Mouse (Mus musculus): Measurements from ENCODE around the gene Pxmp4. TPM values are rescaled to one million over a fixed set of nuclear protein-coding genes. Genes with fewer than 3 reads are reported as not detected.

Gene Pxmp4
- polyA plus RNA-seq, 1 experiment from 2014 or later, result 25.9 TPM

DNA sequence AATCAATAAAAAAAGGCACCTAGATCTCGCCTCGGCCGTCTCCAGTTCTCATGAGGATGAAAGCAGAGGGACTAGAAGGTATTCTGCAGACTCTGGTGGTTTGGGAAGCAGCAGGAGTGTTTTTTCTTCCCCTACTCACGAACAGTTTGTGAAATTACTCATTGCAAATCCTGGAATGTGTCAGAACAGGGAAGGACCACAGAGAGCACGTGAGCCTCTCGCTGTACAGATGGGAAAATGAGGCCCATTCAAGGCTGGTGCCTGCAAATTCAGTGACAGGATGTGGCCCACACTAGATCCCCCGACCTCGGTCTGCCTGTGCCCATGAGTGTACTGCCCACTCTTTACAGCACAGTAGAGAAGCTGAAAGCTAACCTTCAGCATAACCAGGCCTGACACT is 31.5 kb downstream of the Pxmp4 start:
- Histone ChIP-seq H3K36me3 (ENCODE audit: control insufficient read depth, insufficient read depth, low read length) (no peaks in the 10 kb centered on the region), H3K9me3 (ENCODE audit: control insufficient read depth, low read length) (no peaks in the 10 kb centered on the region), H3K27ac (ENCODE audit: low read depth) (no peak overlapping the region), H3K4me2 (ENCODE audit: low read length) (no peak overlapping the region), H3K4me1 (replicated peaks; ENCODE audit: control insufficient read depth, insufficient read depth, low read length) (peaks cover 26% of the 10 kb centered on the region), H3K27me3 (replicated peaks; ENCODE audit: control insufficient read depth, insufficient read depth, low read length) (no peaks in the 10 kb centered on the region), H3K9ac (ENCODE audit: low read length) (no peak overlapping the region), H3K4me3 (ENCODE audit: low read depth, low read length) (no peak overlapping the region)
- 58% methylated on average over 8 of the region's 8 CpGs for WGBS
- ATAC-seq (replicated peaks; ENCODE audit: low FRiP score, low TSS enrichment, low read depth) (no peak), DNase-seq (ENCODE audit: low spot score) (no peak)

DNA sequence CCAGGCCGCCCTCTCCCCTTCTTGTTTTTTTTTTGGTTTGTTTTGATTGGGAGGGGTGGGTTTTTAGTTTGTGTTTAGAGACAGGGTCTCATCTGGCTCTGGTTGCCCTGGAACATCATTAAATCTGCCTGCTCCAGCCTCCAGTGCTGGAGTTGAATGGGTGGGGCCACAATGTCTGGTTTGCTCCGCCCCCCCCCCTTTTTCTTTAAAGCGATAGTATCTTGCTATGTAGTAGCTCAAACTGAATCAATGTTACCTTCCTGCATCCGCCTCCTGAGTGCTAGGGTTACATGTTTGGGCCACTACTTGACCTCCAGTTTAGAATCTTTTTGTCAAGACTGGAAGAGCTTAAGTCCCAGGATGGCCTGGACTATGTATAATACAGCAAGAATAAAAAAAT is 32.2 kb downstream of the Pxmp4 start:
- H3K36me3 ChIP-seq (ENCODE audit: control insufficient read depth, insufficient read depth, low read length), result no peaks in the 10 kb centered on the region
- no peak overlapping the region for H3K4me3 ChIP-seq (ENCODE audit: low read depth, low read length)
- H3K9ac ChIP-seq (ENCODE audit: low read length), result no peak overlapping the region
- H3K4me1 ChIP-seq (replicated peaks; ENCODE audit: control insufficient read depth, insufficient read depth, low read length), result peaks cover 26% of the 10 kb centered on the region
- ATAC-seq (replicated peaks; ENCODE audit: low FRiP score, low TSS enrichment, low read depth), result no peak
- no peak overlapping the region for H3K27ac ChIP-seq (ENCODE audit: low read depth)
- H3K27me3 ChIP-seq (replicated peaks; ENCODE audit: control insufficient read depth, insufficient read depth, low read length), result no peaks in the 10 kb centered on the region
- 84% methylated on average over 4 of the region's 4 CpGs for WGBS
- DNase-seq (ENCODE audit: low spot score), result no peak
- no peaks in the 10 kb centered on the region for H3K9me3 ChIP-seq (ENCODE audit: control insufficient read depth, low read length)
- H3K4me2 ChIP-seq (ENCODE audit: low read length), result no peak overlapping the region

DNA sequence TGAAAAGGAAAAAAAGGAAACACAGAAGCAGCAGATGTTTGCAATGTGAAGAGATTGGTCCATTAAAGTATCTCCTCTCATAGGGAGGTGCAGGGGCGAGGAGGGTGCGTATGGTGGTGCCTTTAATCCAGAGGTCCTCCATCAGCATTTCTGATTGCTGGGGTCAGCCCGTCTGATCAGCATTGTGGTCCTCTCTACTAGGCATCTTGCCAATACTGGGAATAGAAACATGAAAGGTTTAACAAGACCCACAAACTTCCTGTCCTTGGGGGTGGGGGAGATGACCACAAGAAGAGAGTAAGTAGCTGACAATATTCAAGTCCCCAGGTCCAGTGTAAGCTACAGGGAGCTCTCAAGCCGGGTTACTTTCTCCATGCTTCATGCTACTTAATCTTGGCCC is 32.8 kb downstream of the Pxmp4 start:
- DNase-seq (ENCODE audit: low spot score), result no peak
- no peak overlapping the region for H3K4me3 ChIP-seq (ENCODE audit: low read depth, low read length)

DNA sequence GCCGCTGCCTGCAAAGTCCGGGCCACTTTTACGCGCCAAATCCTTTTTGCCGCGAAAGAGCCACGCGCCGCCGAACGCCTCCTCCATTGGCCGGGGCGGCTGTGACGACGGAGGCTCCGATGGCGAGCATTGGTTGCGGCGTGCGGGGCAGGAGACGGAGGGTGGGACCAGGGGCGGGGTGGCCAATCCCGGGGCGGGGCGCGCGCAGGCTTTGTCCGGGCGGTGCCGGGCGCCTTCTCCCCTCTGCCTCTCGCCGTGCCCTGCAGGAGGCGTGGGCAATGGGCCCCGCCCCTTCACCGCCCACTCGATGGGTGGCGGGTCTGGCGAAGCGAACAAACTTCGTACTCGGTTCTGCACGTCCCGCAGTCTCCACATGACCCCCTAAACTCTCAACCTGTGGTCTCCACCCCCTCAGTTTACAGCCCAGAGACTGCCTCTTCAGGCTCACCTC is 33.6 kb downstream of the Pxmp4 start, which contains the start of gene E2f1:
E2f1 (minus strand) TSS at position 57 of the 451 bp plus-strand sequence.
- ATAC-seq (replicated peaks; ENCODE audit: low FRiP score, low TSS enrichment, low read depth) (peak; percentile 97), DNase-seq (ENCODE audit: low spot score) (peak; percentile 96)
- under 1% methylated on average over 44 of the region's 44 CpGs for WGBS
- 0 out of 2 replicates have a peak, but pooled peaks cover under 1% of the 10 kb centered on the region for H3K36me3 ChIP-seq (ENCODE audit: control insufficient read depth, insufficient read depth, low read length)
- peak within 1 kb of the TSS; percentile 74 for H3K4me3 ChIP-seq (ENCODE audit: low read depth, low read length)
- peak within 1 kb of the TSS; percentile 77 for H3K4me2 ChIP-seq (ENCODE audit: low read length)
- no peaks in the 10 kb centered on the region for H3K9me3 ChIP-seq (ENCODE audit: control insufficient read depth, low read length)
- peaks cover 26% of the 10 kb centered on the region for H3K4me1 ChIP-seq (replicated peaks; ENCODE audit: control insufficient read depth, insufficient read depth, low read length)
- no peaks in the 10 kb centered on the region for H3K27me3 ChIP-seq (replicated peaks; ENCODE audit: control insufficient read depth, insufficient read depth, low read length)
- H3K9ac ChIP-seq (ENCODE audit: low read length), result peak within 1 kb of the TSS; percentile 75
- peak within 1 kb of the TSS; percentile 93 for H3K27ac ChIP-seq (ENCODE audit: low read depth)

More for the DNA sequence above, 32.8 kb downstream of the Pxmp4 start:
- no peaks in the 10 kb centered on the region for H3K36me3 ChIP-seq (ENCODE audit: control insufficient read depth, insufficient read depth, low read length)
- no peaks in the 10 kb centered on the region for H3K27me3 ChIP-seq (replicated peaks; ENCODE audit: control insufficient read depth, insufficient read depth, low read length)
- peaks cover 26% of the 10 kb centered on the region for H3K4me1 ChIP-seq (replicated peaks; ENCODE audit: control insufficient read depth, insufficient read depth, low read length)
- no peak overlapping the region for H3K9ac ChIP-seq (ENCODE audit: low read length)
- no peak for ATAC-seq (replicated peaks; ENCODE audit: low FRiP score, low TSS enrichment, low read depth)
- 61% methylated on average over 4 of the region's 4 CpGs for WGBS
- peak overlapping the region; percentile 77; the same call in 1 of the 2 replicates for H3K4me2 ChIP-seq (ENCODE audit: low read length)
- no peak overlapping the region; the same call in 1 of the 2 replicates for H3K27ac ChIP-seq (ENCODE audit: low read depth)
- no peaks in the 10 kb centered on the region for H3K9me3 ChIP-seq (ENCODE audit: control insufficient read depth, low read length)

DNA sequence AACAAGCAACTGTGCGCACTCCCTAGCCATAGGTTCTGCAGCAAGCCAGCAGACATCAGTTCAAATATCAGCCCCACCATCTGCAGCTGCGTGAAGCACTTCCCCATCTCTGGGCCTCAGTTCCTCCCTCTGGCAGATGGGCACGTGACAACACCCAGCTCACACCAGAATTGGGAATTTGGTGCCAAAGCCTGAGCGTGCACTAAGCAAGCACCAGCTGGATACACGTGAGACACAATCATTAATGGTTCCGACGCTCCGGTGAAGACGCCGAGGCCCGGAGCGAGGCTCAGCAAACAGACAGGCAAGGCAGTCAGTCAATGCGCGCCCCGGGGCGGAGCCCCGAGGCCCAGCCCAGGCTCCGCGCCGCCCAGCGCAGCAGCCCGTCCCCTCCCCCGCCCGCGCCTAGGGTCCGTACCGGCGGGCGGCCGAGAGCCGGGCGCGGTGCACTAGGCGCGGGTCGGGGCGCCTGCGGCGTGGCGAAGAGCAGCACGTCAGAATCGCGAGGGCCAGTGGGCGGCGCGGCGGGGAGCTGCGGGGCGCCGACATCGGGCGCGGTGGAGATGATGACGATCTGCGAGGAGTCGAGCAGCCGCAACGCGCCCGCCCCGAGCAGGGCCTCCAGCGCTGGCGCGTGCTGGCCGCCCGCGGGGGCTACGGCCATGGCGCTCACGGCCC is 34.3 kb downstream of the Pxmp4 start:
- peaks cover 26% of the 10 kb centered on the region for H3K4me1 ChIP-seq (replicated peaks; ENCODE audit: control insufficient read depth, insufficient read depth, low read length)
- H3K4me3 ChIP-seq (ENCODE audit: low read depth, low read length), result peak overlapping the region; percentile 74
- H3K9ac ChIP-seq (ENCODE audit: low read length), result peak overlapping the region; percentile 75
- ATAC-seq (replicated peaks; ENCODE audit: low FRiP score, low TSS enrichment, low read depth) (peak; percentile 82), DNase-seq (ENCODE audit: low spot score) (peak; percentile 89)
- WGBS, result under 1% methylated on average over 62 of the region's 70 CpGs
- H3K9me3 ChIP-seq (ENCODE audit: control insufficient read depth, low read length), result no peaks in the 10 kb centered on the region
- no peaks in the 10 kb centered on the region for H3K27me3 ChIP-seq (replicated peaks; ENCODE audit: control insufficient read depth, insufficient read depth, low read length)
- H3K27ac ChIP-seq (ENCODE audit: low read depth), result peak overlapping the region; percentile 93
- peak overlapping the region; percentile 77 for H3K4me2 ChIP-seq (ENCODE audit: low read length)
- peaks cover 5% of the 10 kb centered on the region; the same call in 1 of the 2 replicates for H3K36me3 ChIP-seq (ENCODE audit: control insufficient read depth, insufficient read depth, low read length)

DNA sequence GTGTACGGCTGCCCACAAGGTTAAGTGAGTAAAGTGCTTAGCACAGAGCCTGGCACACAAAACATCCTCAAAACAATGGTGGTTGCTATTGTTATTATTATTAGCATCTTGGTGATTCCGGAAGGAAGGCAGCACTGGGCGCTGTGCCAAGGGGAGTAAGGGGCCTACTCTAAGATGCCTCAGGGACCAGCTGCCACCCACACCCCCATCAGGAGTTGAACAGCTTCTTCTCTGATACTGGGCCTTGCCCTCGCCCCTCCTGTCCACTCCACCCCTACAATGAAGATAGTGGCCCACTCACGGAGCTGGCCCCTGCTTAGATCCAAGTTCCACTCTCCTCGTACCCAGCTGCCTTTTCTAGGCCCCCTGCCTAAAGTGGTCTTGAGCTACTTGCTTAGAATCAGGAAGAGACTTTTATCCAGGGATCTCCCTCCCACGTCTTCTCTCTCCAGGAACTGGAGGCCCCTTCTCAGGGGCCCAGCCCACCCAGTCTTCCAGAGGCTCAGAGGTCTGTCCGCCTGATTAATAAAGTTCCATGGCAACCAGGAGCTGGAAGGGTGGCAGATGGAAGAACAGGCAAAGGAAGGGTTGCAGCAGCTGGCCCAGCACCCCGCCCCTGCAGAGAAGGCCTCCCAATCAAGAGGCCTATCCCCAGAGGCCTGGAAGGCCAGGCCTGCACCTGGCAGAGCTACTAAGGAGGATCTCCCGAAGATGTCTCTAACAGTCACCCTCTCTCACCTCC is 35.0 kb downstream of the Pxmp4 start:
- Histone ChIP-seq H3K4me2 (ENCODE audit: low read length) (peak overlapping the region; percentile 77), H3K4me3 (ENCODE audit: low read depth, low read length) (peak overlapping the region; percentile 74), H3K27me3 (replicated peaks; ENCODE audit: control insufficient read depth, insufficient read depth, low read length) (no peaks in the 10 kb centered on the region), H3K27ac (ENCODE audit: low read depth) (peak overlapping the region; percentile 93), H3K4me1 (replicated peaks; ENCODE audit: control insufficient read depth, insufficient read depth, low read length) (peaks cover 26% of the 10 kb centered on the region), H3K9ac (ENCODE audit: low read length) (peak overlapping the region; percentile 75), H3K36me3 (ENCODE audit: control insufficient read depth, insufficient read depth, low read length) (peaks cover 12% of the 10 kb centered on the region; the same call in 1 of the 2 replicates), H3K9me3 (ENCODE audit: control insufficient read depth, low read length) (no peaks in the 10 kb centered on the region)
- peak; percentile 87 for DNase-seq (ENCODE audit: low spot score)
- ATAC-seq (replicated peaks; ENCODE audit: low FRiP score, low TSS enrichment, low read depth), result peak; percentile 1; the same call in 1 of the 2 replicates
- 18% methylated on average over 10 of the region's 10 CpGs for WGBS

DNA sequence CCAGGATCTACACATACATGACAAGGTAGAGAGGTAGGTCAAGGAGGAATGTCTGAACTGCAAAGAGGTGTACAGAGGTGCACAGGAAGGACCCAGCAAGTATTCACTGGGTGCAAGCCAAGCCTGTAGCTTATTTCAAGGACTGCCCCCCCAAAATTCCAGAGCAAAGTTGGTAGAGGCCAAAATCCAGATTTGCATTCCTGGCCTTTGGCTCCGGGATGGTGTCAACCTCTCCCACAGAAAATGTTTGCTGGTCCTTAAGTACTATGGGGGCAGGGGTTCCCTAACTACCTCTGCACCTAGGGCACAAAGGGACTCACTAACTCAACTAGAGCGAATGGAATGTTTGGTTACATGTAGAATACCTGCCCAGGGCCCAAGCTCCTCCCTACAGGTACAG is 35.7 kb downstream of the Pxmp4 start:
- Histone ChIP-seq H3K27ac (ENCODE audit: low read depth) (peak overlapping the region; percentile 93; the same call in 1 of the 2 replicates), H3K4me3 (ENCODE audit: low read depth, low read length) (peak overlapping the region; percentile 74), H3K4me1 (replicated peaks; ENCODE audit: control insufficient read depth, insufficient read depth, low read length) (peaks cover 26% of the 10 kb centered on the region), H3K27me3 (replicated peaks; ENCODE audit: control insufficient read depth, insufficient read depth, low read length) (no peaks in the 10 kb centered on the region), H3K9me3 (ENCODE audit: control insufficient read depth, low read length) (no peaks in the 10 kb centered on the region), H3K4me2 (ENCODE audit: low read length) (peak overlapping the region; percentile 77), H3K9ac (ENCODE audit: low read length) (peak overlapping the region; percentile 75), H3K36me3 (ENCODE audit: control insufficient read depth, insufficient read depth, low read length) (peaks cover 17% of the 10 kb centered on the region; the same call in 1 of the 2 replicates)
- 57% methylated on average over 2 of the region's 2 CpGs for WGBS
- no peak for DNase-seq (ENCODE audit: low spot score)
- no peak for ATAC-seq (replicated peaks; ENCODE audit: low FRiP score, low TSS enrichment, low read depth)

DNA sequence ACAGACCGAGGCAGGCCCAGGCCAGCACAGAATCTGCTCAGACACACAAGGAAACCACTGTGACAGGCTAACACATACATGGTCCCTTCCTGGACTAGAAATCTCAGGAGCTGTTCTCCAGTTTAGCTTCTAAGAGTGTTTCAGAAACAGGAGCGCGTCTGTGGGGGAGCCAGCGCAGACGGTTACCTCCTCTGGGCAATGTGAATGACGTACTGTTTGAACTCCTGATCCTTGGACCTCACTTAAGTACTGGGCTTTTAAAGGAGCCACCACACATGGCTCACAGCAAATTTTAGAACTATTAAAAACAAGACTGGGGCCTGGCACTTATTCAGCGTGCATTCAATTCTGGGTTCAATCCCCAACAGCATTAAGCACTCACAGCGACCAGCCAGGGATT is 36.9 kb downstream of the Pxmp4 start:
- Histone ChIP-seq H3K9me3 (ENCODE audit: control insufficient read depth, low read length) (no peaks in the 10 kb centered on the region), H3K4me2 (ENCODE audit: low read length) (no peak overlapping the region), H3K9ac (ENCODE audit: low read length) (no peak overlapping the region), H3K27me3 (replicated peaks; ENCODE audit: control insufficient read depth, insufficient read depth, low read length) (no peaks in the 10 kb centered on the region), H3K4me1 (replicated peaks; ENCODE audit: control insufficient read depth, insufficient read depth, low read length) (peaks cover 19% of the 10 kb centered on the region), H3K36me3 (ENCODE audit: control insufficient read depth, insufficient read depth, low read length) (peaks cover 28% of the 10 kb centered on the region), H3K4me3 (ENCODE audit: low read depth, low read length) (no peak overlapping the region), H3K27ac (ENCODE audit: low read depth) (no peak overlapping the region)
- ATAC-seq (replicated peaks; ENCODE audit: low FRiP score, low TSS enrichment, low read depth) (no peak), DNase-seq (ENCODE audit: low spot score) (no peak)
- WGBS, result 50% methylated on average over 8 of the region's 8 CpGs
